Mouse (Mus musculus) kidney, postnatal 0 days (tissue): Measurements from ENCODE around the gene Spock2. TPM values are rescaled to one million over a fixed set of nuclear protein-coding genes. Genes with fewer than 3 reads are reported as not detected.
A peak's percentile ranks its signal among the peaks of the same experiment; 100 is the strongest.

Experiments used
- ATAC-seq: fragments of 200-750 bp; cut with Nextera tagmentation; replicated peaks from 2 replicates; pipeline ENCODE4 v1.8.0; 2017; ENCODE audit warnings: low read depth, moderate number of reproducible peaks, moderate TSS enrichment, moderate library complexity; ENCODE audit not compliant: low FRiP score
- DNase-seq: peaks from one replicate; pipeline ENCODE4 v3.0.0-alpha.2; 2016; ENCODE audit warnings: low spot score
- H3K27ac ChIP-seq: fragments of 300-500 bp; sonication (generic); 2 replicates; pipeline ENCODE4 v1.5.1; 2014; ENCODE audit warnings: mild to moderate bottlenecking
- H3K27me3 ChIP-seq: fragments of 300-500 bp; sonication (generic); 2 replicates; pipeline ENCODE4 v1.6.1; 2014; ENCODE audit warnings: low read length, mixed read lengths; ENCODE audit not compliant: insufficient read depth
- H3K36me3 ChIP-seq: fragments of 300-500 bp; sonication (generic); 2 replicates; pipeline ENCODE4 v1.6.1; 2014; ENCODE audit warnings: low read length, mixed read lengths; ENCODE audit not compliant: insufficient read depth
- H3K4me1 ChIP-seq: fragments of 300-500 bp; sonication (generic); replicated peaks from 2 replicates; pipeline ENCODE4 v1.6.1; 2014; ENCODE audit warnings: antibody characterized with exemption, low read length, mixed read lengths; ENCODE audit not compliant: insufficient read depth
- H3K4me2 ChIP-seq: fragments of 300-500 bp; sonication (generic); 2 replicates; pipeline ENCODE4 v1.6.1; 2014; ENCODE audit warnings: mild to moderate bottlenecking, low read length, moderate library complexity, mixed read lengths
- H3K4me3 ChIP-seq: fragments of 300-500 bp; sonication (generic); replicated peaks from 2 replicates; pipeline ENCODE4 v1.5.1; 2014; ENCODE audit warnings: low read depth, low read length
- H3K9ac ChIP-seq: fragments of 300-500 bp; sonication (generic); 2 replicates; pipeline ENCODE4 v1.6.1; 2014; ENCODE audit warnings: low read depth, low read length
- H3K9me3 ChIP-seq: fragments of 300-500 bp; sonication (generic); replicated peaks from 2 replicates; pipeline ENCODE4 v1.6.1; 2016; ENCODE audit warnings: low read length, inconsistent platforms, mixed read lengths
- CTCF ChIP-seq: IDR thresholded peaks from 2 replicates; pipeline ENCODE4 v1.5.1; 2016; ENCODE audit warnings: antibody characterized with exemption, low read depth, mild to moderate bottlenecking, moderate library complexity
- WGBS: fragments of 180-500 bp; shearing (Covaris S2); extraction: QIAGEN DNeasy Blood & Tissue Kit; methylation state at CpG from one replicate; pipeline ENCODE4 v1.1.7; 2014; 5-methylcytosine and 5-hydroxymethylcytosine counted together
- polyA plus RNA-seq: library from polyadenylated mRNA; unstranded; fragments of >200 nt; fragmentation: Nextera tagmentation; extraction: Ambion mirVana; gene quantifications from 2 replicates; pipeline ENCODE4 v1.2.1, GENCODE M21; 2015

Gene Spock2
- polyA plus RNA-seq, 1 experiment from 2014 or later, result 22.0 TPM

DNA sequence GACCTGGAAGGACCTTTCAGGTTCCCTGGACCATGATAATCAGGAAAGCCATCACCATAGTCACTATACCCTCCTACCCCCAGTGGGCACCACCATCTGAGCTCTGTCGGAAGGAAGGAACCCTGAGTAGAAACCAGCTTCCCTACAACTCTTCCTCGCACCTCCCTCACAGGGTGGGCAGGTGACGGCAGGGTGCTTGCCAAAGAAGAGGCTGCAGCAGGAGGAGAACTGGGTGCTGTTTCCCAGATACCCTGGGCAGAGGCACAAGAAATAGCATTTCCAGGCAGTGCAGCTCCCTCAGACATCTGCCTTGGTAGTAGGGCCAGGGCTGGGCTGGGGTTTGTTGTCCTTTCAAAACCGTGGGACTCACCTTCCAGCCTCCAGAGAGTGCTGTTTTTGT lies 14.6 kb downstream of the Spock2 start:
- H3K27me3 ChIP-seq, result no peaks in the 10 kb centered on the region
- peaks cover 9% of the 10 kb centered on the region; the same call in 1 of the 2 replicates for H3K4me1 ChIP-seq
- 79% methylated on average over 4 of the region's 4 CpGs for WGBS
- H3K4me2 ChIP-seq, result no peak overlapping the region
- H3K27ac ChIP-seq, result no peak overlapping the region
- no peak overlapping the region for H3K9ac ChIP-seq
- H3K4me3 ChIP-seq, result no peak overlapping the region
- DNase-seq, result no peak
- no peaks in the 10 kb centered on the region for H3K36me3 ChIP-seq
- H3K9me3 ChIP-seq, result no peaks in the 10 kb centered on the region
- ATAC-seq, result no peak
- TF ChIP-seq CTCF, result no peak

DNA sequence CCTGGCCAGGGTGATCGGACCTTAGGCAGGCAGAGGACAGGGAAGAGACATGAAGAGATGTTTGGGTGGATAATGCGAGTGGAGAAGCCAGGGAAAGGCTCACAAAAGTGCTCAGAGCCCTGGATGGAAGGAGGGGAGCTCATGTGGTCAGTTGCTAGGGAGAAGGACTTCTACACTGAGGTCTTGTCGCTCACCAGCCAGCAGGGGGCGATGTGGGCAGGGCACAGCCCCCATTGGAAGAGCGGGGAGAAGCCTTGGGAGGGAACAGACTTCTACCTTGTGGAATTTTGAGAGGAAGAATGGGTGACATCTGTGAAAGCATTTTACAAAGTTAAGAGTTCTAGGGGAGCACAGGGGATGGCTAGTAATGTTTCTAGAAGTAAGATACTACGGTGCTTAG lies 18.1 kb downstream of the Spock2 start:
- DNase-seq (no peak), ATAC-seq (no peak)
- no peak overlapping the region for H3K27ac ChIP-seq
- H3K9ac ChIP-seq, result no peak overlapping the region
- H3K36me3 ChIP-seq, result no peaks in the 10 kb centered on the region
- no peaks in the 10 kb centered on the region for H3K4me1 ChIP-seq
- H3K27me3 ChIP-seq, result no peaks in the 10 kb centered on the region
- TF ChIP-seq CTCF, result peak; percentile 63
- no peaks in the 10 kb centered on the region for H3K9me3 ChIP-seq
- no peak overlapping the region for H3K4me2 ChIP-seq
- H3K4me3 ChIP-seq, result no peak overlapping the region
- 68% methylated on average over 6 of the region's 6 CpGs for WGBS

DNA sequence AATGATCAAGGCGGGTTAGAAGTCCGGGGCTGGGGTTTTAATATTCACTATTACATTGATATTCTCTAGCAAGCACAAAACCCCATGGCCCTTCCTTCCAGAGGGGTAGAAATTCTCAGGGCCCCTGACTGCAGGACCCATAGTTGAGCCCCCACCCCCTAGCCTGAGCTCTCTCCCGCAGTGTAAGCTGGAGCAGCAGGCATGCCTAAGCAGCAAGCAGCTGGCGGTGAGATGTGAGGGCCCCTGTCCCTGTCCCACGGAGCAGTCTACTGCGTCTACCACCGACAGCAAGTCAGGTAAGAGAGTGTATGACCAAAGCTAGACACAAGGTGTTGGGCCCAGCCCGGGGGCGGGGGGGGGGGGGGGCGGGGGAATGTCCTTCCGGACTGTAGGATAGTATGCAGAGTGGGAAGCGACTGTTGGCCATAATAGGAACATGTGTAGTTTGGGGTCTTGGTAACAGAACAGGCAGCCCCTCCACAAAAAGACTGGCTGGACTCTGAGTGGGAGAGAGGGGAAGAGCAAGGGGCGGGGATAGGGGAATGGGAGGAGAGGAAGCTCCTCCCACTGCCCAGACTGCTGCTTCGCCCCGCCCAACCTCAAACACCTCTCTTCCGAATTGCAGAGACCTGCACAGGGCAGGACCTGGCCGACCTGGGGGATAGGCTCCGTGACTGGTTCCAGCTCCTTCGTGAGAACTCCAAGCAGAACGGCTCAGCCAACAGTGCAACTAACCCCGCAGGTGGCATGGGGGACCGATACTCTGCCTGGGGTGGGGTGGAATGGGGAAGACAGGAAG lies 19.7 kb downstream of the Spock2 start:
- no peaks in the 10 kb centered on the region for H3K4me1 ChIP-seq
- H3K9me3 ChIP-seq, result no peaks in the 10 kb centered on the region
- H3K4me2 ChIP-seq, result peak overlapping the region; percentile 21; the same call in 1 of the 2 replicates
- H3K36me3 ChIP-seq, result no peaks in the 10 kb centered on the region
- ATAC-seq, result no peak; the same call in 1 of the 2 replicates
- H3K9ac ChIP-seq, result no peak overlapping the region
- H3K27me3 ChIP-seq, result no peaks in the 10 kb centered on the region
- H3K4me3 ChIP-seq, result no peak overlapping the region
- TF ChIP-seq CTCF, result no peak
- H3K27ac ChIP-seq, result no peak overlapping the region
- WGBS, result 30% methylated on average over 21 of the region's 22 CpGs
- DNase-seq, result peak; percentile 51

DNA sequence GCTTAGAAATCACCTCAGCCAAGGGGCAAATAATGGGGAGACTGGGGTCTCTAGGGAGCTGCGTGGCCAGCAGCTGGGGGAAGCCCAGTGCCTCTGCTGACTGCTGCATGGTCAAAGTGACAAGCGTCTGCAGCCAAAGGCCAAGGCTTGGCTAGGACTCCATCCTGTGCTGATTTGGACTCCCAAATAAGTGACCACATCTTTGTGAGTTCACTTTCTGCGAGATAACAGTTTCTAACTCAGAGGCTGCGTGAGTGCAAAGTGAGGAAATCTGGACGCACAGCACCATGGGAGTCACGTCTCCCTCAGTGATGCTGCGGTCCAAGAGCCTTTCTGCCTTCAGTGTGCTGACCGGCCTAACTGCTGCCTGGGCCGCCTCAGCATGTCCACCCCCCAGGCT lies 22.3 kb downstream of the Spock2 start:
- TF ChIP-seq CTCF, result no peak
- Histone ChIP-seq H3K4me2 (no peak overlapping the region), H3K4me3 (no peak overlapping the region), H3K36me3 (no peaks in the 10 kb centered on the region), H3K27me3 (no peaks in the 10 kb centered on the region), H3K9ac (no peak overlapping the region), H3K27ac (no peak overlapping the region), H3K9me3 (no peaks in the 10 kb centered on the region), H3K4me1 (no peaks in the 10 kb centered on the region)
- WGBS, result 88% methylated on average over 9 of the region's 9 CpGs
- ATAC-seq (no peak), DNase-seq (no peak)

DNA sequence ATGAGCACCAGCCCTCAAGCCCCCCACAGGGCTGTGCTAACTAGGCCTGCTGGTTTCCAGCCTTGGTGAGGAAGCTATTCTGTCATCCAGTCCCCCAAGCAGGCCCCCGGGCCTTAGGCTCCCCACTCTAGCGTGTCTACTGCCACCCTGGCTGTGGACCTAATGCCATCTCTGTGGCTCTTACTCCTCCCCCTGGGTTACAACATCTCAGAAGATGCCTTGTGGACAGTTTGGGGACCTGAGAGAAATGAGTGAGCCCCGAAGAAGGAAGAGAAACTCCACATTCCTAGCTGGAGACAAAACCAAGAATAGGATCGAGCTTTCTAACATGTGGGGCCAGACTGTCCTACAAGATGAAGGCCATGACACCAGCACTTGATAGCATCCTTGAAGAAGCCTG lies 24.5 kb downstream of the Spock2 start:
- Histone ChIP-seq H3K27me3 (no peaks in the 10 kb centered on the region), H3K9ac (no peak overlapping the region), H3K27ac (no peak overlapping the region), H3K9me3 (no peaks in the 10 kb centered on the region), H3K4me2 (no peak overlapping the region), H3K36me3 (no peaks in the 10 kb centered on the region), H3K4me3 (no peak overlapping the region), H3K4me1 (no peaks in the 10 kb centered on the region)
- no peak for TF ChIP-seq CTCF
- no peak for ATAC-seq
- DNase-seq, result no peak
- WGBS, result 84% methylated on average over 4 of the region's 4 CpGs

DNA sequence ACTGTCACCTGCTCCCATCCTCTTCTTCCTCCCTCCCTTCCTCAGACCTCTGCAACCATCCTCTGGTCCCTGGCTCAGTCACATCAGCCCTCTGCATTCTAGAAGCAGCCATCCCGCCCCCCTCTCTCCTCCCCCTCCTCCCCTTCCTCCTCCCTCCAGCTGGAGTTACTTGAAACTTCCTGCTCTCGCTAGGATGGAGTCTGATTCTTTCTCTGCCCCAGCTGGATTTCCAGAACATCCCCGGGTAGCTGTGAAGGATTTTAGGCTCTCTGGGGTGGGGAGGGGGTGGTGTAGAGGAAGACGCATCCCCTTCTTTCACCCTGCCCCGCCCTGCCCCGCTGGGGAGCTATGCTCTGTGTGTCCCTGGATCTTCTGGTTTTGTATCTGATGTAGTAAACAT lies 27.5 kb downstream of the Spock2 start:
- no peak overlapping the region for H3K4me2 ChIP-seq
- no peak for TF ChIP-seq CTCF
- no peak overlapping the region for H3K27ac ChIP-seq
- 25% methylated on average over 6 of the region's 6 CpGs for WGBS
- DNase-seq (peak; percentile 47), ATAC-seq (peak; percentile 35; the same call in 1 of the 2 replicates)
- H3K9ac ChIP-seq, result no peak overlapping the region
- H3K9me3 ChIP-seq, result no peaks in the 10 kb centered on the region
- H3K4me1 ChIP-seq, result no peaks in the 10 kb centered on the region
- no peaks in the 10 kb centered on the region for H3K36me3 ChIP-seq
- H3K27me3 ChIP-seq, result no peaks in the 10 kb centered on the region
- no peak overlapping the region for H3K4me3 ChIP-seq
